Mouse (Mus musculus): ENCODE measurements at regions not wholly inside any gene's neighbourhood (a gene's known extent, or its start where the extent isn't known, plus 50 kb on each side); places are given as distances from the start of the nearest gene placed in this dataset.

DNA sequence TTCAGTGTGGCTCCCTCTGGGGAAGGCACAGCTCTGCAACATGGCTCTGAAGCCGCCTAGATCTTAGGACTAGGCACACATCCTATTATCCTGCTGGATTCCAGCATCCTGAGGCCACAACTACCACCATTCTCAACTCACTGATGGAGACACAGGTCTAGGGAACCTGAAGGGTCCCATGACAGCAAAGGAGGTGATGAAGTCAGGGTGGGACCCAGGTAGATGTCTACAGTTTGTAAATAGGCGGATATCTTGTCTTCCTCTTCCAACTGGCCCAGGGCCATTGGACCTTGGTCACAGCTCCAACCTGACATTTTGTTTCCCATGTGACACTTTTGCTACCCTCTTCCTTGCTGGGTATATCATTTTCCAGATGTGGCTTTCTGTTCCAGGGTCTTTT is 106.4 kb downstream of the Vapb start:
- no peak for DNase-seq (ENCODE audit: low spot score in 2 of 2)

DNA sequence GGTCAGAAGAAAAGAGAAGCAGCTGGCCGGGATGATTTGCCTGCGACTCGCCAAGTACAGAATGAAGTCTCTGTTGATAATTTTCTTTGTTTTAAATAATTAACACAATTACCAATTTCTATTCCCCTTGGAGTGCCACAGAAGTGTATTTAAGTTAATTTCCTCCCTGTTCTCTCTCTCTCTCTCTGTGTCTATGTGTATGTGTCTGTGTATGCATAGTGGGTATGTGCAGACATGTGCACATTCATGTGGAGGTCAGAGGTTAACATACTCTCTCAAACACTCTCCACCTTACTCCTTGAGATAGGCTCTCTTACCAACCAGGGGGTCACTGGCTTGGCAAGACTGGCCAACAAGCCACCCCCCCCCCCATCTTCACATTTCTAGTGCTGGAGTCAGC is 107.2 kb downstream of the Vapb start:
- peak in 1 of 2 experiments; percentile 6 for DNase-seq (ENCODE audit: low spot score in 2 of 2)

DNA sequence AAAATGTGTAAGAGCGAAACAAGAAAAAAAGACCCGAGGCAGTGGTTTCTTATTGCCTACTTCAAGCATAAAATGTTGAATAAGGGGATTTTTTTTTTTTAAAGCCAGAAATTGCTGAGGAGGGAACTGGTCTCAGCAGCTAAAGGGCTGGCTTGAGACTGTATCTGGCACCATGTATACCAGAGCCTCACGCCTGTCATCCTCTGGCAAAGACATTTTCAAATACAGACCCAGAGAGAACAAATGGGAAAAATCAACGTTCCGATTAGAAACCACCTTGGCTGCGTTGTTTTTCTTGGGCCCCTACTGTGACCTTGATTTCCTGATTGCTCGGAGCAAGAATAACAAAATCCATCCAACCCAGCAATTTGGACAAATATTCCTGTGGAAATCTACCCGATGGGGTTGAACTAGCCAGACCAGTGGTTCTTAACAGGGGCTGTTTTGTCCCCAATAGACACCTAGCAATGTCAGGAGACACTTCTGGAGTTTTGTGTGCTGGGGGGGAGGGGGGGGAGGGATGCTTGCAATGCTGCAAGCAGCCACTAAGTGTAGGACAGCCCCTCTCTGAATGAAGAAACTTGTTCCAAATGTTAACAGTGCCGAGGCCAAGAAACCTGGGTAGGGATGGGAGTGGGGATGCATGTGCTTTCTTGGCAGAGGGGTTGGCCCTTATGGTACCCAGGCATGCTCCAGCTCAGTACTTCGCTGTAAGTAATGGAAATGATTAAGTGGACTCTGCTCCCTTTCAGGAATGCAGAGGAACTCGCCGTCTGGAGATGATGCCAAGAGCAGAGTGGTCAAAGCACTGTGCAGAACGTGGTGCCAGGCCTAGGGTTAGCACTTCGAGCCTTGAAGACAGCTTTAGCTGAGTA is 108.1 kb downstream of the Vapb start:
- no peak for DNase-seq (ENCODE audit: low spot score in 2 of 2)

DNA sequence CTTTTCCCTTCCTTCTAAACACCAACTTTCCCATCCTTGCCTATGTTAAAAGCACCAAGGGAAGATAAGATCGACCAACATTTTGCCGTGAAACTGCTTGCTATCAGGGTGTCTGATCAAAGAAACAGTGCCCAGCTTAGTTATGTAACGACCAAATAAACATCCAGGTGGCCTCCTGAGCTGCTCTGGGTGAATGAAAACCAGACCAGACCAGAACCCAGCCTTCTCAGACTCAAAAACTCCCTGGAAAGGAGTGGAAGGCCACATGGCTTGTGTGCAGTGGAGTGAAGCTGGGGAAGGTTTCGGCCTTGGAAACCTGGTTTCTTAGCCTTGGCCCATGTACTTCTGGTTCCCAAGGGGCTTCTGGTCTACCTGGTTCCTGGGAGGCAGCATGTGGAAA is 113.7 kb downstream of the Vapb start:
- no peak for DNase-seq (ENCODE audit: low spot score in 2 of 2)

DNA sequence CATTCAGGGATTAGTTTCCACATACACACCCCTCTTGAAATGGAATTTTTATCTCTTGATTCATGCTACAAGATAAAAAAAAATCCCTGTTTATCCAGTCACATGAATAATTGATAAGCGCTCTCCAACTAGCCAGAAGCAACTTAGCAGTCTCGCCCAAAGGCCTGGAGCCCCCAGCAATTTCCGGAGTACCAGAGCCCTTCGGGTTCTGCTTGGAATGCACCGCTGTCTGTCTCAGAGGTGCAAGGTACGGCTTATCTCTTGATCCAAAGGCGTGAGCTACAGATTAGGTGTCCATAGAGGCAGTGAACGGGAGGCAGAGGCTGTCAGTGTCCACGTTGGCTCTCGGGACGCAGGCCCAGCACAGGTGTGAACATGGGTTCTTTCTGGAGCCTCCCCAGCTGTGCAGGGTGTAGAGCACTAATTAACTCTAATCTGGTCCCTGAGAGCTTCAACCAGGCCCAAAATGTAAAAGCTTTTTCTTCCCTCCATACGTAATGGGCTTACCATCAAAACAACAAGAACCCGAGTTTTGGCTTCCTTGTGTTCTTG is 116.9 kb downstream of the Vapb start:
- no peak for DNase-seq (ENCODE audit: low spot score in 2 of 2)

DNA sequence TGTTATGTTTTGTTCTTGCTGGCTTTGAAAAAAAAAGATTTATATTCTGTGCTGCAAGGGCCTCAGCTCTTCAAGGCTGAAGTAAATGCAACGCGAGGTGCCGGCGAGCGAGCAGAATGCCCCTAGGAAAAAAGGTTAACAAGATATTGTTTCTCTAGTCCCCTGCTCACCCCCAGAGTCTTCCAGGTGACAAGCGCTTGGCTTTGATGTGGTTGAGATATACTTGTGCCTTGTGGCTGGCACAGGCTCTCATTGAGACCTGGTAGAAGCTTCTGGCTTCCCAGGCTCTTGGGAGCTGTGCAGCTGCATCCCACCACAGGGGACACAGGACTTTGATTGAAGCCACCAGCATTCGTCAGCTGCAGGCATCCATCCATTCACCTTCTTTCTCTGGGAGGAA is 117.5 kb downstream of the Vapb start:
- no peak for DNase-seq (ENCODE audit: low spot score in 2 of 2)

DNA sequence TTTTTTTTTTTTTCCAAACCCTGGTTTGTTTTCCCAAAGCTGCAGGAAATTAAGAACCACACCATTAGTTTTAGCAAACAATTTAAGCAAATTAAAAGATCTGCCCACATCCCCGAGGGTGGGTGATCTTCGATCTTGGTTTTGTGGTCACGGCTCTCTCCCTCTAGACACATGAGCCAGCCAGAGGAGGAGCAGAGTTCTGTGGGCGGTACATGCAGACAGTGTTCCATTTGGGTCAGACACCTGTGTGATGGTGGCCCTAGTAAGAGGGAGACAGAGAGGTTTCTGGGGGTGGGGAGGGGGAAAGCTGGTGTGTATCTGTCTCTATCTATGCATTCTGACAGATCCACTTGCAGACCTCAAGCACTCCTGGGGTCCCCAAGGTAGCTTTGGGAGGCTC is 118.0 kb downstream of the Vapb start:
- no peak for DNase-seq (ENCODE audit: low spot score in 2 of 2)

DNA sequence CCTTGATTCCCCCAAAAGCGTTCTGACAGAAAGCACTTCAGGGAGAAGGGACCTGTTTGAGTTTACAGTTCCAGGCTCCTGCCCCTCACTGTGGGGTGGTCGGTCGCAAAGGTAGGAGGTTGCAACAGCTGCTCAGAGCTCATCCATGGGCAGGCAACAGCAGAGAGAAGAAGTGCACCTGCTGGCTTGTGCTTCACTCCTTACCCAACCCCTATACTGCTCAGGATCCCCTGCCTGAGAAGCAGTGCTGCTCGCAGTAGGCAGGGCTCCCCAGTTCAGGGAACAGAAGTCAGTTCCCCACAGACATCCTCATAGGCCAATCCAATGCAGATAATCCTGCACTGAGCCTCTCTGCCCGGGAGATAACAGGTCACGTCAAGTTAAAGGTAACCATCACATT is 119.7 kb downstream of the Vapb start:
- no peak for DNase-seq (ENCODE audit: low spot score in 2 of 2)

DNA sequence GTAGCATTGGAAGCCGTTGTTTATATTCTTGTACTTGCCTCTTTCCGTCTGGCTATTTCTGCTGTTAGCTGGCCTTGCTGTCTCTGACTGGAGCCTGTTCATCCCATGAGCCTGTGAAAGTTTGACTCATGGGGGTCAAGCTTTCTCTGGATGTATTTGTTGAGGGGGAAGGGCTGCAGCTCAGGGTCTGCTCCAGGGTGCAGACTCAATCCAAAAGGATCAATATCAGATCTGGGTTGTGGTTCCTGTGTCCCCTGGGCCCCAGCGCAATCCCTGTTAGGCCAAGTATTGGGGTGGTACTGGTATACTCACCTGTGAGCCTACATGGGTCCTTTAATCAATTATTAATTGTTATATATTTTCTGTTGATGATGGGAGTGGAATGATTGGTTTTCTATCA is 135.7 kb downstream of the Vapb start:
- no peak for DNase-seq (ENCODE audit: low spot score in 2 of 2)
